Mouse (Mus musculus) ES-E14 (cell line): ENCODE measurements around the gene Rsph6a.

ENCODE experiments used
- CHD2 ChIP-seq: IDR thresholded peaks from 2 replicates; pipeline ENCODE4 v1.6.1; 2014; ENCODE audit warnings: mild to moderate bottlenecking, low read depth, low read length, inconsistent platforms
- ZC3H11A ChIP-seq: IDR thresholded peaks from 2 replicates; pipeline ENCODE4 v1.6.1; 2012; ENCODE audit warnings: low read depth, mild to moderate bottlenecking, inconsistent platforms, low read length, borderline replicate concordance

GRCm38 (mm10) chr7:19021048-19021447 lies 33.4 kb upstream of the Rsph6a start:
- TF ChIP-seq ZC3H11A (no peak), CHD2 (no peak)
